Mouse (Mus musculus): ENCODE measurements at regions not wholly inside any gene's neighbourhood (a gene's known extent, or its start where the extent isn't known, plus 50 kb on each side); places are given as distances from the start of the nearest gene placed in this dataset.

GRCm38 (mm10) chr14:60513560-60513959 is 120.2 kb upstream of the Spata13 start:
- TF ChIP-seq CTCF (IDR thresholded peaks at IDR 0.05; ENCODE audit: borderline replicate concordance, insufficient read depth, low read depth, low read length) (peak; percentile 15; the same call in 1 of the 2 replicates), POLR2A (IDR thresholded peaks at IDR 0.05; ENCODE audit: borderline replicate concordance, insufficient read depth, low read length) (no peak)

All from cerebellum, adult 2 months (tissue).